Mouse (Mus musculus) myocyte (in vitro differentiated cells): ENCODE data around the gene Atrip. TPM values are rescaled to one million over a fixed set of nuclear protein-coding genes. Genes with fewer than 3 reads are reported as not detected.

Experiments
- H3K27me3 ChIP-seq: one replicate; pipeline ENCODE4 v1.6.1; 2011; ENCODE audit not compliant: control insufficient read depth, insufficient read depth, insufficient read length
- H3K36me3 ChIP-seq: one replicate; pipeline ENCODE4 v1.6.1; 2011; ENCODE audit not compliant: control insufficient read depth, insufficient read depth
- H3K4me2 ChIP-seq: one replicate; pipeline ENCODE4 v1.6.1; 2011; ENCODE audit warnings: low read depth, control low read depth
- H3K4me3 ChIP-seq: one replicate; pipeline ENCODE4 v1.5.1; 2011; ENCODE audit warnings: mild to moderate bottlenecking, control low read depth, moderate library complexity
- H3K79me2 ChIP-seq: one replicate; pipeline ENCODE4 v1.6.1; 2011; ENCODE audit not compliant: control insufficient read depth, insufficient read depth
- H3ac ChIP-seq: one replicate; pipeline ENCODE4 v1.6.1; 2011; ENCODE audit not compliant: control insufficient read depth, insufficient read length
- CEBPB ChIP-seq: IDR thresholded peaks from 2 replicates; pipeline ENCODE4 v1.6.1; 2011; ENCODE audit warnings: mild to moderate bottlenecking, moderate library complexity; ENCODE audit not compliant: poor library complexity, insufficient read depth, severe bottlenecking
- E2F4 ChIP-seq: IDR thresholded peaks from one replicate; pipeline ENCODE4 v1.6.1; 2011; ENCODE audit warnings: mild to moderate bottlenecking, control low read depth, moderate library complexity; ENCODE audit not compliant: insufficient read depth
- MAX ChIP-seq: IDR thresholded peaks from one replicate; pipeline ENCODE4 v1.6.1; 2011; ENCODE audit warnings: low read depth, mild to moderate bottlenecking, control low read depth
- MYOD1 ChIP-seq, 3 experiments: IDR thresholded peaks; one replicate each; pipeline ENCODE4 v1.6.1; 2011; ENCODE audit warnings: control low read depth in 2 of 3, low read depth in 2 of 3, mild to moderate bottlenecking in 2 of 3, moderate library complexity in 1 of 3; ENCODE audit not compliant: insufficient read length in 2 of 3, control insufficient read depth in 1 of 3
- MYOG ChIP-seq, 3 experiments: IDR thresholded peaks; one replicate each; pipeline ENCODE4 v1.6.1; 2011; ENCODE audit warnings: control low read depth in 2 of 3, low read depth in 2 of 3, mild to moderate bottlenecking in 2 of 3; ENCODE audit not compliant: insufficient read length in 2 of 3, control insufficient read depth in 1 of 3, insufficient read depth in 1 of 3
- POLR2A ChIP-seq: IDR thresholded peaks from one replicate; pipeline ENCODE4 v1.6.1; 2011; ENCODE audit warnings: low read depth, mild to moderate bottlenecking, control low read depth, moderate library complexity; ENCODE audit not compliant: insufficient read length
- POLR2AphosphoS2 ChIP-seq: IDR thresholded peaks from one replicate; pipeline ENCODE4 v1.6.1; 2011; ENCODE audit warnings: low read depth, control low read depth; ENCODE audit not compliant: insufficient read length
- REST ChIP-seq: IDR thresholded peaks from one replicate; pipeline ENCODE4 v1.6.1; 2011; ENCODE audit warnings: mild to moderate bottlenecking, control low read depth, moderate library complexity; ENCODE audit not compliant: insufficient read depth, insufficient read length
- SRF ChIP-seq: IDR thresholded peaks from one replicate; pipeline ENCODE4 v1.6.1; 2011; ENCODE audit warnings: low read depth; ENCODE audit not compliant: control insufficient read depth, insufficient read length
- TCF12 ChIP-seq: IDR thresholded peaks from one replicate; pipeline ENCODE4 v1.6.1; 2011; ENCODE audit warnings: mild to moderate bottlenecking, control low read depth; ENCODE audit not compliant: poor library complexity, insufficient read depth, severe bottlenecking
- TCF3 ChIP-seq: IDR thresholded peaks from one replicate; pipeline ENCODE4 v1.6.1; 2011; ENCODE audit warnings: low read depth, control low read depth; ENCODE audit not compliant: insufficient read length
- USF1 ChIP-seq: IDR thresholded peaks from one replicate; pipeline ENCODE4 v1.6.1; 2011; ENCODE audit warnings: low read depth, mild to moderate bottlenecking, control low read depth, moderate library complexity
- polyA plus RNA-seq: library from polyadenylated mRNA; unstranded; fragments of >200 nt; fragmentation: generic; extraction: Trizol; gene quantifications from one replicate; pipeline ENCODE4 v1.2.1, GENCODE M21; 2012; ENCODE audit warnings: missing spikeins

The Atrip gene
- polyA plus RNA-seq, 1 experiment = 9.6 TPM

- Histone ChIP-seq H3K4me3 (no peak overlapping the region), H3K36me3 (peaks cover 5% of the 10 kb centered on the region), H3K79me2 (no peaks in the 10 kb centered on the region), H3ac (no peak overlapping the region), H3K4me2 (no peak overlapping the region), H3K27me3 (no peaks in the 10 kb centered on the region)
- no peak for TF ChIP-seq MYOD1 (IDR thresholded peaks at IDR 0.05; ENCODE audit: control insufficient read depth in 1 of 3, insufficient read length in 2 of 3, low read depth in 2 of 3)
Measured at GRCm38 (mm10) chr9:109111591-109111990, 37.7 kb upstream of the Atrip start.

- Histone ChIP-seq H3K4me3 (no peak overlapping the region), H3K27me3 (no peaks in the 10 kb centered on the region), H3K4me2 (no peak overlapping the region), H3K79me2 (no peaks in the 10 kb centered on the region), H3ac (no peak overlapping the region), H3K36me3 (peaks cover 5% of the 10 kb centered on the region)
- TF ChIP-seq MAX (no peak), E2F4 (no peak), REST (no peak), USF1 (no peak), MYOD1 (IDR thresholded peaks at IDR 0.05; ENCODE audit: control insufficient read depth in 1 of 3, insufficient read length in 2 of 3, low read depth in 2 of 3) (no peak), CEBPB (no peak), SRF (no peak), TCF3 (no peak), POLR2AphosphoS2 (no peak), MYOG (IDR thresholded peaks at IDR 0.05; ENCODE audit: control insufficient read depth in 1 of 3, insufficient read depth in 1 of 3, insufficient read length in 2 of 3, low read depth in 2 of 3) (no peak), POLR2A (no peak), TCF12 (no peak)
Measured at GRCm38 (mm10) chr9:109111101-109111500, 37.2 kb upstream of the Atrip start.

GRCm38 (mm10) chr9:109110240-109110639 lies 36.3 kb upstream of the Atrip start:
- no peaks in the 10 kb centered on the region for H3K79me2 ChIP-seq
- no peak overlapping the region for H3K4me2 ChIP-seq
- peaks cover 5% of the 10 kb centered on the region for H3K36me3 ChIP-seq
- H3ac ChIP-seq = no peak overlapping the region
- H3K4me3 ChIP-seq = no peak overlapping the region
- TF ChIP-seq SRF (no peak), MYOD1 (IDR thresholded peaks at IDR 0.05; ENCODE audit: control insufficient read depth in 1 of 3, insufficient read length in 2 of 3, low read depth in 2 of 3) (no peak), MAX (no peak), E2F4 (no peak), TCF3 (no peak), TCF12 (no peak), MYOG (IDR thresholded peaks at IDR 0.05; ENCODE audit: control insufficient read depth in 1 of 3, insufficient read depth in 1 of 3, insufficient read length in 2 of 3, low read depth in 2 of 3) (no peak), CEBPB (no peak), POLR2AphosphoS2 (no peak), REST (no peak), POLR2A (no peak), USF1 (no peak)
- H3K27me3 ChIP-seq = no peaks in the 10 kb centered on the region

GRCm38 (mm10) chr9:109107341-109107740 lies 33.4 kb upstream of the Atrip start:
- Histone ChIP-seq H3K36me3 (no peaks in the 10 kb centered on the region), H3K27me3 (no peaks in the 10 kb centered on the region), H3K4me2 (no peak overlapping the region), H3K4me3 (no peak overlapping the region), H3ac (no peak overlapping the region), H3K79me2 (no peaks in the 10 kb centered on the region)
- no peak for TF ChIP-seq MAX
- TF ChIP-seq E2F4 = no peak
- TF ChIP-seq MYOG (IDR thresholded peaks at IDR 0.05; ENCODE audit: control insufficient read depth in 1 of 3, insufficient read depth in 1 of 3, insufficient read length in 2 of 3, low read depth in 2 of 3) = no peak
- TF ChIP-seq MYOD1 (IDR thresholded peaks at IDR 0.05; ENCODE audit: control insufficient read depth in 1 of 3, insufficient read length in 2 of 3, low read depth in 2 of 3) = no peak
- no peak for TF ChIP-seq TCF12
- no peak for TF ChIP-seq POLR2A
- TF ChIP-seq SRF = no peak
- no peak for TF ChIP-seq POLR2AphosphoS2
- TF ChIP-seq USF1 = no peak

GRCm38 (mm10) chr9:109105648-109106047 lies 31.7 kb upstream of the Atrip start:
- Histone ChIP-seq H3K36me3 (no peaks in the 10 kb centered on the region), H3K79me2 (no peaks in the 10 kb centered on the region), H3K27me3 (no peaks in the 10 kb centered on the region), H3K4me3 (no peak overlapping the region), H3K4me2 (no peak overlapping the region), H3ac (no peak overlapping the region)
- no peak for TF ChIP-seq MAX
- TF ChIP-seq MYOG (IDR thresholded peaks at IDR 0.05; ENCODE audit: control insufficient read depth in 1 of 3, insufficient read depth in 1 of 3, insufficient read length in 2 of 3, low read depth in 2 of 3) = no peak
- TF ChIP-seq CEBPB = no peak
- no peak for TF ChIP-seq POLR2A
- TF ChIP-seq MYOD1 (IDR thresholded peaks at IDR 0.05; ENCODE audit: control insufficient read depth in 1 of 3, insufficient read length in 2 of 3, low read depth in 2 of 3) = no peak
- no peak for TF ChIP-seq POLR2AphosphoS2
- TF ChIP-seq REST = no peak
- no peak for TF ChIP-seq TCF12
- TF ChIP-seq TCF3 = no peak
- no peak for TF ChIP-seq USF1
- no peak for TF ChIP-seq E2F4
- no peak for TF ChIP-seq SRF

- no peak overlapping the region for H3K4me2 ChIP-seq
- H3K79me2 ChIP-seq = no peaks in the 10 kb centered on the region
- TF ChIP-seq POLR2A (no peak), CEBPB (no peak), USF1 (no peak), E2F4 (no peak), POLR2AphosphoS2 (no peak), TCF12 (no peak), REST (no peak), MAX (no peak), SRF (no peak), MYOD1 (IDR thresholded peaks at IDR 0.05; ENCODE audit: control insufficient read depth in 1 of 3, insufficient read length in 2 of 3, low read depth in 2 of 3) (no peak), MYOG (IDR thresholded peaks at IDR 0.05; ENCODE audit: control insufficient read depth in 1 of 3, insufficient read depth in 1 of 3, insufficient read length in 2 of 3, low read depth in 2 of 3) (no peak), TCF3 (no peak)
- H3ac ChIP-seq = no peak overlapping the region
- H3K27me3 ChIP-seq = no peaks in the 10 kb centered on the region
- H3K4me3 ChIP-seq = no peak overlapping the region
- no peaks in the 10 kb centered on the region for H3K36me3 ChIP-seq
Measured at GRCm38 (mm10) chr9:109105011-109105410, 31.1 kb upstream of the Atrip start.
